Mouse (Mus musculus): Measurements from ENCODE around the gene Thy1.

GRCm38 (mm10) chr9:44070113-44070843, 27.1 kb downstream of the Thy1 start:
- no peak for TF ChIP-seq CTCF (conservative IDR thresholded peaks at IDR 0.05; ENCODE audit: low read length)
- no peak for TF ChIP-seq POU5F1 (IDR thresholded peaks at IDR 0.05; ENCODE audit: borderline replicate concordance, low read length)
- no peak for TF ChIP-seq NANOG (IDR thresholded peaks at IDR 0.05; ENCODE audit: borderline replicate concordance, low read length)
